Mouse (Mus musculus): ENCODE results near the gene Plekha3. TPM values are rescaled to one million over a fixed set of nuclear protein-coding genes. Genes with fewer than 3 reads are reported as not detected.

Gene Plekha3
- polyA plus RNA-seq, 1 experiment from 2014 or later, result 13.6 TPM

DNA sequence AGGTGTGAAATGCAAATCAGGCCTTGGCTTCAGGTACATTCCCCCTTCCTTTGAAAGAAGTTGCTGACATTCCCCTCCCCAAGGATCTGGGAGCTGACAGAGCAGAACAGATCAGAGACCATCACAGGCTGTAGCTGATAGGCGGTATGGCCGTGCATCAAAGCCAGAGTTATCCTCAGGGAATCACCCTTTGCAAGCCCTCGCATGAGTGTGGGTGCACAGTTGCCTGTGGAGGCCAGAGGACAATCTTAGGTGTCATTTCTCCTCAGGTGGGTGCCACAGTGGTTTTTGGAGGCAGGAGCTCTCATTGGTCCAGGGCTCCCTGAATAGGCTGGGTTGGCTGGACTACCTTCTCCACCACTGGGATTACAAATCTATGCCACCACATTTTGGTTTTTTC, 27.1 kb downstream of the Plekha3 start:
- H3K4me1 ChIP-seq (ENCODE audit: insufficient read depth, low read depth, low read length), result no peaks in the 10 kb centered on the region
- no peak for DNase-seq (ENCODE audit: low spot score)
- H3K4me3 ChIP-seq (ENCODE audit: low read depth, low read length), result no peak overlapping the region
- H3K9me3 ChIP-seq (ENCODE audit: low read length), result no peaks in the 10 kb centered on the region
- TF ChIP-seq EP300 (IDR thresholded peaks at IDR 0.05), result no peak
- no peak for TF ChIP-seq CTCF (IDR thresholded peaks at IDR 0.05)
- H3K4me2 ChIP-seq (replicated peaks; ENCODE audit: low read depth, low read length), result no peak overlapping the region
- no peaks in the 10 kb centered on the region for H3K36me3 ChIP-seq (ENCODE audit: insufficient read depth, low read length)
- H3K9ac ChIP-seq (replicated peaks; ENCODE audit: low read depth), result no peak overlapping the region
- no peaks in the 10 kb centered on the region for H3K27me3 ChIP-seq (replicated peaks; ENCODE audit: insufficient read depth, low read length)
- H3K27ac ChIP-seq (ENCODE audit: low read length), result no peak overlapping the region
- no peak for ATAC-seq
- WGBS, result 85% methylated on average over 3 of the region's 3 CpGs

- no peaks in the 10 kb centered on the region for H3K36me3 ChIP-seq (ENCODE audit: insufficient read depth, low read length)
- H3K9ac ChIP-seq (replicated peaks; ENCODE audit: low read depth), result no peak overlapping the region
- 72% methylated on average over 5 of the region's 5 CpGs for WGBS
- no peak overlapping the region for H3K27ac ChIP-seq (ENCODE audit: low read length)
- no peaks in the 10 kb centered on the region for H3K27me3 ChIP-seq (replicated peaks; ENCODE audit: insufficient read depth, low read length)
- no peak overlapping the region for H3K4me3 ChIP-seq (ENCODE audit: low read depth, low read length)
- no peaks in the 10 kb centered on the region for H3K9me3 ChIP-seq (ENCODE audit: low read length)
- no peak overlapping the region for H3K4me2 ChIP-seq (replicated peaks; ENCODE audit: low read depth, low read length)
- no peak for ATAC-seq
- TF ChIP-seq EP300 (IDR thresholded peaks at IDR 0.05) (no peak), CTCF (IDR thresholded peaks at IDR 0.05) (no peak)
- H3K4me1 ChIP-seq (ENCODE audit: insufficient read depth, low read depth, low read length), result no peaks in the 10 kb centered on the region
- no peak for DNase-seq (ENCODE audit: low spot score)
Observed at GRCm38 (mm10) chr2:76702751-76703150, 27.7 kb downstream of the Plekha3 start.

- ATAC-seq, result no peak
- Histone ChIP-seq H3K4me1 (ENCODE audit: insufficient read depth, low read depth, low read length) (no peaks in the 10 kb centered on the region), H3K4me3 (ENCODE audit: low read depth, low read length) (no peak overlapping the region), H3K36me3 (ENCODE audit: insufficient read depth, low read length) (no peaks in the 10 kb centered on the region), H3K27ac (ENCODE audit: low read length) (no peak overlapping the region), H3K9me3 (ENCODE audit: low read length) (peaks cover 5% of the 10 kb centered on the region; the same call in 1 of the 2 replicates), H3K27me3 (replicated peaks; ENCODE audit: insufficient read depth, low read length) (no peaks in the 10 kb centered on the region), H3K9ac (replicated peaks; ENCODE audit: low read depth) (no peak overlapping the region), H3K4me2 (replicated peaks; ENCODE audit: low read depth, low read length) (no peak overlapping the region)
- no peak for DNase-seq (ENCODE audit: low spot score)
- 91% methylated on average over 13 of the region's 13 CpGs for WGBS
- TF ChIP-seq CTCF (IDR thresholded peaks at IDR 0.05) (no peak), EP300 (IDR thresholded peaks at IDR 0.05) (no peak)
Observed at GRCm38 (mm10) chr2:76705655-76706054, 30.6 kb downstream of the Plekha3 start.

- Histone ChIP-seq H3K4me1 (ENCODE audit: insufficient read depth, low read depth, low read length) (no peaks in the 10 kb centered on the region), H3K27ac (ENCODE audit: low read length) (no peak overlapping the region), H3K4me3 (ENCODE audit: low read depth, low read length) (no peak overlapping the region), H3K4me2 (replicated peaks; ENCODE audit: low read depth, low read length) (no peak overlapping the region), H3K36me3 (ENCODE audit: insufficient read depth, low read length) (no peaks in the 10 kb centered on the region), H3K9ac (replicated peaks; ENCODE audit: low read depth) (no peak overlapping the region), H3K27me3 (replicated peaks; ENCODE audit: insufficient read depth, low read length) (no peaks in the 10 kb centered on the region), H3K9me3 (ENCODE audit: low read length) (peaks cover 13% of the 10 kb centered on the region; the same call in 1 of the 2 replicates)
- DNase-seq (ENCODE audit: low spot score) (no peak), ATAC-seq (no peak)
- WGBS, result 85% methylated on average over 3 of the region's 3 CpGs
- TF ChIP-seq EP300 (IDR thresholded peaks at IDR 0.05) (no peak), CTCF (IDR thresholded peaks at IDR 0.05) (no peak)
Observed at GRCm38 (mm10) chr2:76708512-76708911, 33.4 kb downstream of the Plekha3 start.

DNA sequence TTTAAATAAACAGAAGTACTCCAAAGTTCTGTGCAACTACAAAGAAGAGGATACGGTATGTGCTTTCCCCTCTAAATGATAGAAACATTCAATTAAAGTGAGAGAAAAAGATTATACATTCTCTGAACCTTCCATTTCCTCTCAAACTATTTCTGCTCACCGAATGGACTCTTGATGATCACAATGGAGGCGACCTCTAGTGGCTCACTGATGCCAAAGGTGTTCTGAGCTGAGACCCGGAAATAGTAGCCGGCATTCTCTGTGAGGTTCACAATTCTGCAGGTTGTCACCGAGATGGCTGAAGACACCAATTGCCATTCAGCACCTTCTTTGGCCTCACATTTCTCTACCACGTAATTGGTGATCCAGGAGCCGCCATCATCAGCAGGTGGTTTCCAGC, 39.9 kb downstream of the Plekha3 start:
- H3K9ac ChIP-seq (replicated peaks; ENCODE audit: low read depth), result no peak overlapping the region
- DNase-seq (ENCODE audit: low spot score), result no peak
- H3K4me3 ChIP-seq (ENCODE audit: low read depth, low read length), result no peak overlapping the region
- H3K36me3 ChIP-seq (ENCODE audit: insufficient read depth, low read length), result no peaks in the 10 kb centered on the region
- peaks cover 12% of the 10 kb centered on the region; the same call in 1 of the 2 replicates for H3K9me3 ChIP-seq (ENCODE audit: low read length)
- ATAC-seq, result no peak
- H3K27ac ChIP-seq (ENCODE audit: low read length), result no peak overlapping the region
- no peaks in the 10 kb centered on the region for H3K27me3 ChIP-seq (replicated peaks; ENCODE audit: insufficient read depth, low read length)
- 64% methylated on average over 8 of the region's 8 CpGs for WGBS
- no peaks in the 10 kb centered on the region for H3K4me1 ChIP-seq (ENCODE audit: insufficient read depth, low read depth, low read length)
- H3K4me2 ChIP-seq (replicated peaks; ENCODE audit: low read depth, low read length), result no peak overlapping the region
- no peak for TF ChIP-seq EP300 (IDR thresholded peaks at IDR 0.05)
- peak; percentile 44 for TF ChIP-seq CTCF (IDR thresholded peaks at IDR 0.05)

DNA sequence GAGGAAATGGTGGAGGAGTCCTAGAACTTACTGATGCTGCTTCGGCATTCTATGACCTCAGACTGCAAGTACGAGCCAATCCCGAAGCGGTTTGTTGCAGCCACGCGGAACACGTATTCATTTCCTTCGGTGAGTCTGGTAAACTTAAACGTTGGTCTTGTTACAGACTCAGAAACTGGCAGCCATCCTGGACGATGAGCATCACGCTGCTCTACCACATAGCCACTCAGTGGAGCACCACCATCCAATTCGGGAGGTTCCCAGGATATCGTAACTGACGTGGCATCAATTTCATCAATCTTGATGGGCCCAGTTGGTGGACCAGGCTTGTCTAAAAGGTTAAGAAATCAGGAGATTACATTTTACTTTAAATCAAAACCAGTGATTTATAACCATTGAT, 44.6 kb downstream of the Plekha3 start:
- TF ChIP-seq CTCF (IDR thresholded peaks at IDR 0.05) (no peak), EP300 (IDR thresholded peaks at IDR 0.05) (no peak)
- Histone ChIP-seq H3K27ac (ENCODE audit: low read length) (no peak overlapping the region), H3K27me3 (replicated peaks; ENCODE audit: insufficient read depth, low read length) (no peaks in the 10 kb centered on the region), H3K9me3 (ENCODE audit: low read length) (no peaks in the 10 kb centered on the region), H3K36me3 (ENCODE audit: insufficient read depth, low read length) (no peaks in the 10 kb centered on the region), H3K4me1 (ENCODE audit: insufficient read depth, low read depth, low read length) (no peaks in the 10 kb centered on the region), H3K9ac (replicated peaks; ENCODE audit: low read depth) (no peak overlapping the region), H3K4me3 (ENCODE audit: low read depth, low read length) (no peak overlapping the region), H3K4me2 (replicated peaks; ENCODE audit: low read depth, low read length) (no peak overlapping the region)
- no peak for DNase-seq (ENCODE audit: low spot score)
- ATAC-seq, result no peak
- 94% methylated on average over 14 of the region's 14 CpGs for WGBS

Other genes with a start within 250 kb of the Plekha3 start
- 34.1 and 35.7 TPM in 2 replicates for gene Prkra, start 27.3 kb upstream of the Plekha3 start, polyA plus RNA-seq (2015; fragmentation: Nextera tagmentation; extraction: Ambion mirVana)
- 0.26 and 0.29 TPM in 2 replicates for gene Pjvk, start 26.8 kb upstream of the Plekha3 start, polyA plus RNA-seq (2015; fragmentation: Nextera tagmentation; extraction: Ambion mirVana)
- gene Fkbp7, start 2.2 kb upstream of the Plekha3 start, polyA plus RNA-seq (2015; fragmentation: Nextera tagmentation; extraction: Ambion mirVana), result 68.3 and 71.9 TPM in 2 replicates